22 mouse cellular contexts compared by ENCODE assay signal in the genomic region with DNA sequence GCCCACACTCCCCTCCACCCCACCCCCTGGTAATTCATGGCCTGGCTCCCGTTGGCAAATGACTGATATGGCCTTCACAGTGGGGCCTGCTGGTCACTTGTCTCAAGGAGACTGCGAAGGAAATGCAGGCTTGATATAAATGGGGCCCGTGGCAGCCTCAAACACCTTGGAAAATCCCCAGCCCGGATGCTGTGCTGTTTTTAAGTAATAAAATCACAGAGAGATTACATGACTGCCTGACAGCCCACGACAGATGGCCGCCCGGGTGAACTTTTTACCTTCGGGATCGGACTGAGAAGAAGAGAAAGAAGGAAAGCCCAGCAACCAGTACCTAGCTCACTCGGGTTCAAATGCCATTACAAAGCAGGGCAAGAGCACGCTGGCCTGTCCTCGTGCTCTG.
DNase-seq lines count a peak whose midpoint lies in the region; ATAC-seq and TF ChIP-seq lines count a peak whose summit lies in the region.
"Had no signal": no experiment of that assay in that cellular context is flagged by ENCODE, and none has a peak within 500 bp of the region (broad histone marks: within the 10 kb centered on the region; RNA-seq: fewer than 3 reads in every experiment).

No protein-coding gene starts in this region.

- WGBS in kidney, postnatal 0 days, result 9% methylated on average over 12 of the region's 12 CpGs
- WGBS in kidney, embryonic 16.5 days, result 11% methylated on average over 12 of the region's 12 CpGs
- 10% methylated on average over 12 of the region's 12 CpGs for WGBS in kidney, embryonic 14.5 days
- WGBS in hindbrain, embryonic 12.5 days, result 83% methylated on average over 12 of the region's 12 CpGs

- H3K4me1 ChIP-seq in kidney, postnatal 0 days (replicated peaks; ENCODE audit: insufficient read depth, low read length), result peaks cover 3% of the 10 kb centered on the region; the same call in 1 of the 2 replicates
- H3K4me1 ChIP-seq in kidney, embryonic 16.5 days (ENCODE audit: insufficient read depth, low read length), result peaks cover 13% of the 10 kb centered on the region; the same call in 1 of the 2 replicates
- peaks cover 10% of the 10 kb centered on the region; the same call in 1 of the 2 replicates for H3K4me1 ChIP-seq in kidney, embryonic 14.5 days (ENCODE audit: control insufficient read depth, insufficient read depth, low read length)
- H3K4me1 ChIP-seq in hindbrain, embryonic 12.5 days, result peaks cover 9% of the 10 kb centered on the region
- H3K4me1 ChIP-seq: embryonic facial prominence, embryonic 15.5 days; hindbrain, embryonic 15.5 days had no signal

- H3K27me3 ChIP-seq in kidney, postnatal 0 days (ENCODE audit: insufficient read depth, low read length), result no peaks in the 10 kb centered on the region
- H3K27me3 ChIP-seq in kidney, embryonic 16.5 days (ENCODE audit: insufficient read depth, low read length), result no peaks in the 10 kb centered on the region
- no peaks in the 10 kb centered on the region for H3K27me3 ChIP-seq in kidney, embryonic 14.5 days (ENCODE audit: control insufficient read depth, insufficient read depth, low read length)
- no peaks in the 10 kb centered on the region for H3K27me3 ChIP-seq in hindbrain, embryonic 12.5 days
- H3K27me3 ChIP-seq: embryonic facial prominence, embryonic 15.5 days; hindbrain, embryonic 15.5 days had no signal

- H3K36me3 ChIP-seq in kidney, postnatal 0 days (ENCODE audit: insufficient read depth, low read length), result no peaks in the 10 kb centered on the region
- no peaks in the 10 kb centered on the region for H3K36me3 ChIP-seq in kidney, embryonic 16.5 days (ENCODE audit: insufficient read depth, low read length)
- no peaks in the 10 kb centered on the region for H3K36me3 ChIP-seq in kidney, embryonic 14.5 days (ENCODE audit: control insufficient read depth, insufficient read depth, low read length)
- no peaks in the 10 kb centered on the region for H3K36me3 ChIP-seq in hindbrain, embryonic 12.5 days
- H3K36me3 ChIP-seq: embryonic facial prominence, embryonic 15.5 days; forebrain, embryonic 10.5 days; G1E; heart, embryonic 12.5 days; hindbrain, embryonic 10.5 days; hindbrain, embryonic 15.5 days had no signal

- H3K27ac ChIP-seq in kidney, postnatal 0 days, result no peak overlapping the region
- no peak overlapping the region for H3K27ac ChIP-seq in kidney, embryonic 16.5 days (ENCODE audit: low read length)
- H3K27ac ChIP-seq in kidney, embryonic 14.5 days (ENCODE audit: low read depth, low read length), result no peak overlapping the region
- no peak overlapping the region for H3K27ac ChIP-seq in hindbrain, embryonic 12.5 days
- H3K27ac ChIP-seq: embryonic facial prominence, embryonic 15.5 days; forebrain, embryonic 10.5 days; gastrocnemius, adult 2 months; hindbrain, embryonic 10.5 days; hindbrain, embryonic 15.5 days had no signal

- TF ChIP-seq CTCF in kidney, postnatal 0 days (IDR thresholded peaks at IDR 0.05; ENCODE audit: low read depth), result no peak

- no peaks in the 10 kb centered on the region for H3K9me3 ChIP-seq in kidney, postnatal 0 days (replicated peaks; ENCODE audit: low read length)
- H3K9me3 ChIP-seq in kidney, embryonic 16.5 days (ENCODE audit: low read length), result no peaks in the 10 kb centered on the region
- H3K9me3 ChIP-seq in kidney, embryonic 14.5 days (ENCODE audit: control insufficient read depth, low read length), result no peaks in the 10 kb centered on the region
- H3K9me3 ChIP-seq in hindbrain, embryonic 12.5 days (replicated peaks), result no peaks in the 10 kb centered on the region
- H3K9me3 ChIP-seq: embryonic facial prominence, embryonic 15.5 days; forebrain, embryonic 10.5 days; G1E; hindbrain, embryonic 10.5 days; hindbrain, embryonic 15.5 days had no signal

- no peak overlapping the region for H3K4me3 ChIP-seq in kidney, postnatal 0 days (replicated peaks; ENCODE audit: low read depth, low read length)
- no peak overlapping the region for H3K4me3 ChIP-seq in kidney, embryonic 16.5 days (ENCODE audit: low read length)
- H3K4me3 ChIP-seq in kidney, embryonic 14.5 days (ENCODE audit: low read length), result no peak overlapping the region
- H3K4me3 ChIP-seq in hindbrain, embryonic 12.5 days, result no peak overlapping the region
- H3K4me3 ChIP-seq: embryonic facial prominence, embryonic 15.5 days; erythroblast, embryonic 14.5 days; forebrain, embryonic 10.5 days; gastrocnemius, adult 2 months; heart, embryonic 12.5 days; hindbrain, embryonic 10.5 days; hindbrain, embryonic 15.5 days had no signal

- H3K4me2 ChIP-seq in kidney, postnatal 0 days (ENCODE audit: low read length), result no peak overlapping the region
- no peak overlapping the region for H3K4me2 ChIP-seq in kidney, embryonic 16.5 days (replicated peaks; ENCODE audit: low read depth, low read length)
- H3K4me2 ChIP-seq in kidney, embryonic 14.5 days (replicated peaks; ENCODE audit: low read depth, low read length), result no peak overlapping the region
- no peak overlapping the region for H3K4me2 ChIP-seq in hindbrain, embryonic 12.5 days (replicated peaks)
- H3K4me2 ChIP-seq: embryonic facial prominence, embryonic 15.5 days; heart, embryonic 12.5 days; hindbrain, embryonic 15.5 days had no signal

- peak; percentile 15 for DNase-seq in adrenal gland, adult 2 months
- no peak for DNase-seq in adrenal gland, postnatal 4 days (ENCODE audit: low spot score in 2 of 2)
- DNase-seq in kidney, postnatal 0 days (ENCODE audit: low spot score), result peak; percentile 61
- peak; percentile 37 to 60 for DNase-seq in kidney, postnatal 4 days
- DNase-seq: B cell, adult 2 months; cerebellum, adult 18-20 months; cerebellum, adult 9-11 months; cerebellum, postnatal 36 days; gastrocnemius, adult 2 months; gastrocnemius, postnatal 25 days had no signal

- ATAC-seq in kidney, postnatal 0 days (replicated peaks; ENCODE audit: low FRiP score, low read depth), result no peak
- ATAC-seq in kidney, embryonic 16.5 days (ENCODE audit: low FRiP score, low TSS enrichment), result no peak
- ATAC-seq in kidney, embryonic 14.5 days (ENCODE audit: low FRiP score, low TSS enrichment), result no peak
- no peak for ATAC-seq in hindbrain, embryonic 12.5 days (ENCODE audit: low FRiP score)
- ATAC-seq: CD4-positive, CD25-positive, alpha-beta regulatory T cell, adult 4 months; forebrain, embryonic 14.5 days had no signal

- no peak overlapping the region for H3K9ac ChIP-seq in kidney, postnatal 0 days (ENCODE audit: low read depth, low read length)
- no peak overlapping the region for H3K9ac ChIP-seq in kidney, embryonic 16.5 days (replicated peaks; ENCODE audit: low read length)
- no peak overlapping the region for H3K9ac ChIP-seq in kidney, embryonic 14.5 days (ENCODE audit: low read depth, low read length)
- H3K9ac ChIP-seq in hindbrain, embryonic 12.5 days, result no peak overlapping the region
- H3K9ac ChIP-seq: embryonic facial prominence, embryonic 15.5 days; heart, embryonic 12.5 days; hindbrain, embryonic 15.5 days had no signal

Comparison
In these comparisons a context has a peak if more than half of its experiments do, and no peak if none do; other contexts are left out.
1. DNase-seq: peak in adrenal gland, adult 2 months (single experiment), kidney, postnatal 0 days (single experiment) and kidney, postnatal 4 days (2 of 2); none in adrenal gland, postnatal 4 days (0 of 2).